Mouse (Mus musculus): Measurements from ENCODE around the gene Tspan9.

The Tspan9 gene

DNA sequence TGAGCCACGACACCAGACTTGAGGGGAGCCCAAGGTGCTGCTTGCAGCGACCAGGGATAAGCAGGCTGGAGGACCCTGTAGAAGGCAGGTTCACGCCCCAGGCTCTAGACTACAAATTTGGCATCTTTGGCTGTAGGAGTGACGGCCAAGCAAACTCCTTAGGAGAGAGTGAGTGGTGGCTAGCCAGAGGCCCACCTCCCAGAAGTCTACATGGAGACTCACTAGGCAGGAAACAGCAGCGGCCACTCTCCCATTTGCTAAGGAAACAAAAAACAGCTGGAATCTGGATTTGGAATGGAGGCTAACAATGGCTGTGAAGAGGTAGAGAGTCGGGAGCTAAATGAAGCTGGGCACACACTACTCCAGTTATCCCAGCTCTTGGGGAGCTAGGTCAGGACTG, 104.8 kb downstream of the Tspan9 start:
- DNase-seq (ENCODE audit: low read depth, low spot score), result no peak

DNA sequence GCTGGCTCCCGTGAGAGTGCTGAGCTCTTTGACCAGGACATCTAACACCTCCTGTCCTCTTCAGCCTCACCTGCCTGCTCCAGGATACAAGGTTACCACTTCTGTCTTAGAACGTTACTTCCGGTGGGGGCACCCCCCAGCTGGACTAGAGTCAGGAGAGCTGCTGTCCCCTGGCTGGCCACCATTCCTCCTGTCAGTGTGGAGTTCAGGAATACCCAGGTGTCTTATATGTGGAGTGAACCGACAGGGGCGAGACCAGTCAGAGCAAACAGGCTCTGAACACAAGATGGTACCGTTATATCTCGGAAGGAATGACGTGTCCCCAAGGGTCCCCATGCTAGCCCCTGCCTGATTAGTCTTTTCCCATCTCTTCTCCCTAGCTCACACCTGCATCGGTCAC, 106.8 kb downstream of the Tspan9 start:
- no peak for DNase-seq (ENCODE audit: low read depth, low spot score)

DNA sequence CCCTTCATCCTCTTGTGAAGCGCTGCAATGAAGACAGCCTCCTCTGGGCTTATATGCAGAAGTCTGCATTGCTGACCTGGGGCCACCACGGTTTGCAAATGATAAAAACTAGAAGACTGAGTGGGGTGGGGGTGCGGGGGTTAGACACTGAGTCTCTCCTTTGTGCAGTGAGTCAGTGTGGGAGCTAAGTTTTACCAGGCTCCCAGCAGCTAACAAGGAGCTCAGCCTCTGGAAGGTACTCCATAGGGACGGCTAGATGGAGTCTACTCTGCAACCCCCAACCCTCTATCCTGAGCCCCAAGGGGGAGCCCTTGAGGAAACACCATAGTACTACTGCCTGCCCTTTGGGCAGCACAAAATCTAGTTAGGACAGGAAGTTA, 107.5 kb downstream of the Tspan9 start:
- DNase-seq (ENCODE audit: low read depth, low spot score), result no peak

DNA sequence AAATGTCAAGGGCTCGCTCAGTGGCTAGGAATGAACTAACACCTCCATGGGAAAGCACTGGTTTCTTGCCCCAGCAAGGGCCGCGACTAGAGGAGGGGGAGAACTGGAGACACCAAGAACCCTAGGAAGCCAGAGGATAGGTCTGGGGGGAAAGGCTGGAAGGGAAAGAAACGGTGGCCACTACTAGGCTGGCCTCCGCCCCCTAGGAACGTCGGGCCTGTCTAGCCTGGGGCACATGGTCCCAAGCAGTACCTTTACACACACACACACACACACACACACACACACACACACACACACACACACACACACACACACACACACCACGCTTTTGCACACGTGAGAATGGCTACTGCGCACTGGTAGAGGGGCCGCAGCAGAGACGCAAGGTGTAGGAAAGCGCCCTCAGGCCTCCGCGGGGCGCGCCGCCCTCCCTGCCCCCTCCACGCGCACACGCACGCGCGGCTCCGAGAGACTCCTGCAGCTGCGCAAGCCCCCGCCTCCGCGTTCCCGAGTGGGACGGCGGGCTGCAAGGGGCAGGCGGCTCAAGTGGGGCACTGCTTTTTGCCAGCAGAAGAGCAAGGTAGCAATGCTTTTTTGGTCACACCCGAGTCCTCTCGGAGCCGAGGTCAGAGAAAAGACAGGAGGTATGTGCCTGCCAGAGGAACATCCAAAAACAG, 108.0 kb downstream of the Tspan9 start:
- no peak for DNase-seq (ENCODE audit: low read depth, low spot score)

DNA sequence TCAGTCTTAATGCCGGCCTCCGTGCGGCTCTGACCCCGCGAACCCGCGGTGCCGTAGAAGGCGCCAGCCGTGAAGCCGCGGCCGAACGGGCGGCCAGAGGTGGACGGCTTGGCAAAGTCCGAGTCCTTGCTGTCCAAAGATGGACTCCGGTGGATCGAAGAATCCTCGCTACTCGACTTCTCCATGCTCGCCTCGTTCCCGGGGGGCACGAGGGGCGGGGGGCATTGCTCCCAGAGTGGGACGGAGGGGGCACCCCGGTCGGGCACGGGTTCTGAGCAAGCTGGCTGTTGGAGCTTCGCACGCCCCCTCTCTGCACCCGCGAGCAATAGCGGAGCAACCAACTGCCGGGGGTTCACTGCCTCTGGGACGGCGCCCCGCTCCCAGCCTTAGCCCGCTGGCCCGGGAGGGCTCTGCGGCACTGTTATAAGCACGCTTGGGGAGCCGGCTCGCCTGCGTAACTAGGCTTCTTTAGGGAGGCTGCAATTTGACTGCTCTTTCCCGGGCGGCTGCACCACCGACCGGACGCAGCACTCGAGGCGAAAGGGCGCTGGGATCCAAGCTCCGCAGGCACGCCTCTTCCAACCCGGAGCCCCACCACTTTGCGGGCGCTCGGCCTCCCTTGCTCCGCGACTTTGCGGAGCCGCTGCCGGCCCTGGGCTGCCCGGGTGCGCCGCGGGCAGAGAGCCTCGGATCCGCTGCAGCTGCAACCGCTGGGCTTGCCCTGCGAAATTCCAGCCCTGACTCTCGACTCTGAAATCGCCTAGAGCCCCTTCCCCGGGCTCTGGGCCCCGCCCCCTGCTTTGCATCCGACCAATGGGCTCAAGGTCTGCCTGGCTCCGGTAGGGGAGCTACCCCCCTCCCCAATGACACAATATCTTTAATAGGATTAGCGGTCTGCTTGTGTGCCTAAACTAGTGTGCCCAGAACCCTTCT, 108.8 kb downstream of the Tspan9 start:
- DNase-seq (ENCODE audit: low read depth, low spot score), result peak; percentile 91

DNA sequence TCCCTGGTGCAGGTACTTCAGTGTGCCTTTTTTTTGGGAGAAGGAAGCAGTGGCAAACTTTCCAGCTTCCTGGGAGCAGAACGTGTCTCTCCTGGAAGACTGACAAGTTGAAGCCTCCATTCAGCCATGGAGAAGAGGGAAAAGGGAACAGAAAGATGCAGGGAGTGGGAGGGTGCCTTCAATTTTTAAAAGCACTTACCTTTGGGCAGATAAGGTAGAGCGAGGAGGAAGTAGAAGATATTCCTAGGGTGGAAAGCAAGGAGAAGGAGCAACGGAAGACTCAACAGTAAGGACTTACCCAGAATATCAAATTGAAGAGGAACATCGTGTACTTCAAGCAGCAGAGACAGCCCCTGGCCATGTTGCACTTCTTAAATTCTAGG, 109.5 kb downstream of the Tspan9 start:
- DNase-seq (ENCODE audit: low read depth, low spot score), result no peak

DNA sequence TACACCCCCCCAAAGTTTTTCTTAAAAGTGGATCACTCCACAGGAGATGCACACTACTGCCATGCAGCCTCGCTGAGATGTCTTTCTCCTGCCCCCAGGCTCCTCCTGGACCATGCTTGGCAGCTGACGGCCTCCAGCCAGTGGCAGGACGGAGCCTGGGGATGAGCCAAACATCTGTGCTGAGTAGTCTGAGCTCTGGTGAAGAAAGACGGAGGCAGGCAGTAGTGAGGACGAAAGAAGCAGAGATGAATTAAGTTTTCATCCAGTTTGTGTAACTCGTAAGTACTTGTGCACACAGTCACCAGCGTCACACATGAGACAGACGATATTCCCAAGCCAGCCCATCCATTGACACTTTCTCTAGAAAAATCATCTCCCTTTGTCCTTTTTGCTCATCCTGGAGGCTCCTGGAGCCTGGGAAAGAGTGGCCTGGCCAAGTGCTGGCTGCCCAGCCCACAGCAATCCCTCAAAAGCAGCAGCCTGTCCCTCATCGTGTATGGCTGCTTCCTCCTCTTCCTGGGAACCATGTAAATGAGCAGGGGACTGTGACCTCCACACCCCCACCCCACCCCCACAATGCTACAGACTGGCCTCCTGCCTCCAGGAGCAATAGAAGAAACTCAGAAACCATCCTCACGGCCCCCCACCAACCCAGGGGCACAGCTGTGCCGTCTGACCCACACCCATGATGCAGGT, 110.1 kb downstream of the Tspan9 start:
- DNase-seq (ENCODE audit: low read depth, low spot score), result no peak

DNA sequence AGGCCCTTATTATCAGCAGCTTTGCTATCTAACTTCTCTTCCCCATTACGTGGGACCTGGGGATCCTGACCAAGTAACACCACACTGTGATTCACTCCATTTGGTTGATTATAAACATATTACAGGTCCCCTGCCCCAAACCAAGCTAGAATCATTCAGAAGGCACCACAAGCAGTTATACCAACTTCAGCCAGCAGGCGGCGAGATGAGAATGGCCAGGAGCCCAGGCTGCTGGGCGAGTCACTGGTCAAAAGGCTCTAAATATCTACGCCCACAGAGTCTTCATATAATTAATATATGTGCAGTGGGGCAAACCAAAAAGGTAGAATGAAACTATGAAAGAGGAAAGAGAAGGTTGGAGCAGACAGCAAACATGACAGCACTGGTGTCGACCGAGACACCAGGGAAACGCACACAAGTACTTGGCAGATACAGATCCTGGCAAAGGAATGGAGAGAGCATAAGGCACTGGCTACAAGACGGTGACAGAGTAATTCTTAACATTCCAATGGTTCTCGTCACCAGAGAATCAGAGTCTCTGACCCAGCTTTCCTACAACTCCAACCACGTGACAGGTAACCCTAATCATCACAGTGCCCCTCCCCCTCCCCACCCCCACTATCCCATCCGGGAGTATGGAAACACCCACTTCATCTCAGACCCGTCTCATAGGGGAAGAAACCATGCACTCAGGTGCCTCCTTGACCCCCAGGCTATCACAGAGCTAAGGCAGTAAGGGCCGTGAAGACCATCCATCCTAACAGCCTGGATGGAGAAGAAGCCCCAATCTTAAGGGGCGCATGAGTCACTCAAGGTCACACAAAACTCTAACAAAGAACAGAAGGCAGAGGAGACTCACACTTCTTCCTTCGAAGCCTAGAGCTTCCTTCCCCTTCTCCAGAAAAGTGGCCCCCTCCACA, 110.9 kb downstream of the Tspan9 start:
- peak; percentile 80 for DNase-seq (ENCODE audit: low read depth, low spot score)

DNA sequence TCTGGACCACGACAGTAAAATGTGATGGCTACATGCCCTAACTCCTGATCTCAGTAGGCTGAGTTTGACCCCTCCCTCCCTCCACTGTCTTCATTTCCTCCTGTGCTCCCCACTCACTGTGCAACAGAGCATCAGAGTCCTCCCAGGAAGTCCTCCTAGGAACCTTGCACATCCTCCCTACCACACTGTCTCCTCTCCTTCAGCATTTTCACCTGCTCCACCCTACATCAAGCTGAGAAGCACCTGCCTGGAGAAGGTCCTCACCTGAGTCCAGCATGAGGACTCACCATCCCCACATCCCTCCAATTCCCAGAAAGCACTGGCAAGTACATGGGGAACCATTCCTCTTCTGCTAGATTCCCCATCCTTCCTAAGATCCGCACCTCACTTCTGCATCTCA, 111.8 kb downstream of the Tspan9 start:
- DNase-seq (ENCODE audit: low read depth, low spot score), result no peak

DNA sequence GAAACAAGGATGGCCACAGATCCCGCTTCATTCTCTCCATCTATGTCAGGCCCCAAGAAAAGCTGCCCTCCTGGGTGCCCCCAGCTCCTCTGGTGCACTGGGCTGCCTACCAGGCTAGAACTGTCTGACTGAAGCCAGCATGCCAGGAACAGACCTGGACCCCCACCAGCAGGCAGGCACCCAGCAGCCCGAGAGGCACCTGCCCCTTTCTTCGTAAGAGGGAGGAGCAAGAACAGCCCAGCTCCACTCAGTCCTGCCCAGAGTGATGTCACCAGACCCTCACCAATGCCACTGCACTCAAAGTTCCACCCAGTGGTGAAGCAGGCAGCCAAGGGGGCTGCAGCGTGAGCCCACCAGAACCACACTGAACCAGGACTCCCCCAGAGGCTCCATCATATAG, 112.3 kb downstream of the Tspan9 start:
- no peak for DNase-seq (ENCODE audit: low read depth, low spot score)

DNA sequence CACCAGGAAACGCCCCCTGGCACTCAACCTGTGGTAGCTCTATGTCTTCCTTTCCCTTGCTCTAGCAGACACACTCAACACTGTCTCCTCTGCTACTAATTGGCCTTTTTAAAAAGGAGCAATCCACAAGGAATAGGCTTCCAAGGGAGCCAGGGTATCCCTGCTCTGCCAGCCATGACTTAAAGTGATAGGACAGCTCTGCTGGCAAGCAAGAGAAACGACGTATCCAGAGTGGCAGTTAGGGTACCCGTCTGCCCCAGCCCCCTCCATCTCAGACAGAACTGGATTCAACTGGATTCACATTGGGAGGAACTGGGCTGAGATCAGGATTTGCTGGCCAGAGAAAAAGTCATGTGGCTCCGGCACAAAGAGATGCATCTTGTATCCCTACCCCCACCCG, 112.9 kb downstream of the Tspan9 start:
- DNase-seq (ENCODE audit: low read depth, low spot score), result no peak

DNA sequence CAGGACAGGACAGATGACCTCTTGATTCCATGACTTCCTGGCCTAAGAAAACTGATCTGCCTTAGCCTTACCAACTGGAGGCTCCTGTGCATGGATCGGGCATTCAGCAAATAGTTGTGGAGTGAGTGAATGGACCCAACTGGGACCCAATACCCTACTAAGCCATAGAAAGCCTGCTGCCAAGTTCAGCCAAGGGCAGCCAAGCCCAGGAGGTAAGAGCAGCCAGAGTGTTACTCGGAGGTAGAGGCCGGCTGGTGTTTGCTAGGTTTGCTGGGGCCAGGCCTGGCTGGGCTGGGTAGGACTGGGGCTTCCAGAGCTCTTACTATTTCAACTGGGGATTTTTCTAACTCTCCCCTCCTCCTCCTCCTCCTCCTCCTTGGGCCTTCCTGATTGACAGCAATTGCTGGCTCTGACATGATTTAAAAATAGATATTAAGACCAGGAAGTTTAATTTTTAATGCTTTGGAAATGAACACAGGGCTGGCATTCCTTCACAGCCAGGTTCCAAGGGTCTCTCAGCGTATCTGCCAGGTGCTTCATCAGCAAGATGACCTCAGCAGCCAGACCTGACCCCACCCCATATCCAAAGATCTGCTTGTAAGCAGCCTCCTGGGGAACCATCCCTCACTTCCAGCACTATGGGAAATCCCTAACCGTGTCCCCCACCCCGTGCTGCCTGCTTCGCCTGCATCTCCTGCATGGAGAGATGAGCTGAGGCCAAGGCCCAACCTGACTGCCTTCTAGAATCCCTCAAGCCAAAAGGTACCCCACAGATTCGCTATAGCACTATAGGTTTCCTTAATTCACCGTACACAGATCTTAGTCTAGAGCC, 113.7 kb downstream of the Tspan9 start:
- DNase-seq (ENCODE audit: low read depth, low spot score), result no peak

DNA sequence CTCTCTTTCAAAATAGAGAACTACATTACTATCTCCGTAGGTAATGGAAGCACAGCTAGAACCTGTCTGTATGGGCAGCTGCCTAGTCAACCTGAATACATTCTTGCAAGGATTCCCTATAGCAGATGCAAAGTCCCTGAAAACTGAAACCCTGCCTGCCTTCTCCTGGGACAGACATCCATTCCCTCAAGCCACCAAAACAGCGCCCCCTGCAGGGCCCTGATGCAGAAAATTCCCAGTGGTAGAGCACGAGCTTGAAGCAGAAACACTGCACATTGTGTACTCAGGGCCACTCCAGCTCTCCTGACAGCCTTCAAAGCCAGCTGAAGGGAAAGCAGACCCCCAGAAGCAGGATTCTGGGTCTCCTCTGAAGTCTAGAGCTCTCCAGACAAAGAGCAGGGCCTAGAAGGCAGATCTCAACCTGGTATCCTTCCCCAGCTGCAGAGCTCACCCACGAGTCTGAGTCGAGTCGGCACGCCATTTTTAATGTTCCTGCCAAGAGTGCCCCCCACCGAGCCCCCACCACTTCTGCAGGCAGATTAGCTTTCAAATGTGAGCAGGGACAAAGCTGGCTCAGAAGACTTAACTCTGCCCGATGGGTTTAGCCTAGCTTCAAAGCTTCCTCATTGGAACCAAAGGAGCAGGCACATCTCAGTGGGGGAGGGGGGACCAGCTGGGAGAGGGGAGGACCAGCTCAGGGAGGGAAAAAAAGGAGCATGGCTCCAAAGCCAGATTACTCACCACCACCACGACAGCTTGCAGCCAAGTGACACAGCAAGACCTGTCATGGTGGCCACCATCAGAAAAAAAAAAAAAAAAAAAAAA, 115.1 kb downstream of the Tspan9 start:
- peak; percentile 71 for DNase-seq (ENCODE audit: low read depth, low spot score)

DNA sequence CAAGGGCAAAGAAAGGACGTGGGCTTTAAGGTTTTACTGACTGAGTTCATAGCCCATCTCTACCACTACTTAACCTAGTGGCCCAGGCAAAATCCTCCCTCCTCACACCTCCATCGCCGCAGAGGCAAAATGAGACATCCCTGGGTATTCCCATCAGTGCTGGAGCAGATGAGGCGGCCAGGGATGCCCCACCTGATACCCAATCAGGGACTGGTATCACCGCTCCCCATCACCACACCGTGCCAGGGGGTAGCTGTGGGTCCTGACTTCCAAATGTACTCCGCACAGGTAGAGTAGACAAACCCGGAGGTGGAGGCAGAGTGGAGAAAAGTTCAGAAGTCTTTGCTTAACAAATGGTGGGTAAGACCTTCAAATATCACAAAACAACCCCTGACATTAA, 117.4 kb downstream of the Tspan9 start:
- DNase-seq (ENCODE audit: low read depth, low spot score), result no peak

DNA sequence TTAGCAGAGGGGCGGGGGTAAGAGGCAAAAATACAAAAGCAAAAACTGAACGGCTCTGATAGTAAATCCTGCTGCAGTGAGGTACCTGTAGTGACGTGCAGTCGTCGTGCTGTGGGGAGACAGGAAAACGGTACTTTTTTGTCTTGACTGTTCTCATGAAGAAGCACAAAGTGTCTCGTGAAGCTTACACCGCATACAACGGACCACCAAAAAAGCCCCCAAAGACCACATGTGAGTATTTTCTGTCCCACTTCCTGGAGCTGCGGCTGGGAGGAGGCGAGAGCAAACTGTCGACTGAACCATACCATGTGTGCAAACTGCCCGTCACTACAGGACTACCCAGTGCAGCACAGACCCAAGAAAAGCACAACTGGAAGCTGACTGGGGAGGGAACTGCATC, 117.8 kb downstream of the Tspan9 start:
- DNase-seq (ENCODE audit: low read depth, low spot score), result no peak

DNA sequence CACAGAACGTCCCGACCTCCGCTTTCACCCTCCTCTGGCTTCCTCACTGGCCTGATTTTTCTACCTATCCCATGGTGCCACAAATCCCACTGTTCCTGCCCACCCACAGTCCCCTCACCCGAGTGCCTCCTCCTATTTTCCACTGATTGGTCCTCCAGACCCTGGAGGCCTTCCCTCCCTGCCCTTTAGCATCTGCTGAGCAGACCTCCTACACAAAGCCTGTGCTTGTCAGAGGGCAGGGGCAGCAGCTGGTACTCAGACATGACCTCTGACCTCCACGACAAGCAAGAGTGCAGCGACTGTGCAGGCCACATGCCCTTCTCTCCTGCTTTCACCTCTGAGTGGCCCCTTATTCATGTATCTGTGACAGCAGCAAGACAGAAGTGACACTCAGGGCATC, 121.2 kb downstream of the Tspan9 start:
- DNase-seq (ENCODE audit: low read depth, low spot score), result peak; percentile 88

DNA sequence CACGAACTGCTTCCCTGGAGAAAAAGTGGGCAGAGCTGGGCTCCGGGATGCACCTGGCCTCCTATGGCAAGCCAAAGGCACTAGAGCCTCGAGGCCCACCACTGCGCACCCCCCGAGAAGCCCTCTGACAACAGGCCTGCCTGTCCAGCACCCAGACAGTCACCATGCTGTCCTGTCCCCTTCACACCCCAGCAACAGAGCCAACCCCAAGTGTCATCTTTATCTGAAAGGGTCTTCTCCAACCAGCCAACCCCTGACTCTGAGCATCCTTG, 121.5 kb downstream of the Tspan9 start:
- DNase-seq (ENCODE audit: low read depth, low spot score), result no peak

DNA sequence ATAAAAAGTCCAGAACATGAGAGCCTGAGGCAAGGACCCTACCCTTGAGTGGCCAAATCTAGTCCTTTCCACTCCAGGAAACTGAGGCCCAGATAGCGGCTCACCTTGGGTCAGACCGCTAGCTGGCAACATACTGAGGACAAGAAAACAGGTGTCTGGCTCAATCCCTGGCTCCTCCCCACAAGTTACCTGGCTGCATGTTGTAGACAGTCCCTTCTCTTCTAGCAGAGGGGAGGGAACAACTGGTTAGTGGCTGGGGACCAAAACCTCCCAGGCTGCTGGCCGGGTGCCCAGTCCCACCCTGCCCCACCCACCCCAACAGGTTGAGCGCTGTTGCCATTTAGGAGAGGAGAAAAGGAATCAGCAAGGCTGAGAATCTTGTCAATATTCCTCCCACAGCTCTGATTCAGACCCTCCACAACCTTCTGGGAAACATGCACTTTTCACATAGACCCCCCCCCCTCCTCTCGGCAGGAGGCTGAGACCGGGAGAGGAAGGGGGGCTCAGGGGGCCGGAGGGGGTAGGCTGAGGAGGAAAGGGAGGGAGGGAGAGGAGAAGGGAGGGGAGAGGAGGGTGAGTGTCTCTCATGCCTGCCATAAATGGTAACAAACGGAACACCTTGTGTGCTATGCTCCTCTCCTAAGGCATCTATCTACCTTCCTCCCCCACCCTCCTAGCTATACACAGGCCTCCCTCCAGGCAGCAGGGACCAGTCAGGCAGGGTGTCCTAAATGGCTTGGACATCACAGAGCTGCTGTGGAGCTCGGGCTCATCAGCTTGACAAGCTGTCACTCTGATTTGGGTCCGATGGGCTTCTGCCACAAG, 122.1 kb downstream of the Tspan9 start:
- DNase-seq (ENCODE audit: low read depth, low spot score), result no peak

DNA sequence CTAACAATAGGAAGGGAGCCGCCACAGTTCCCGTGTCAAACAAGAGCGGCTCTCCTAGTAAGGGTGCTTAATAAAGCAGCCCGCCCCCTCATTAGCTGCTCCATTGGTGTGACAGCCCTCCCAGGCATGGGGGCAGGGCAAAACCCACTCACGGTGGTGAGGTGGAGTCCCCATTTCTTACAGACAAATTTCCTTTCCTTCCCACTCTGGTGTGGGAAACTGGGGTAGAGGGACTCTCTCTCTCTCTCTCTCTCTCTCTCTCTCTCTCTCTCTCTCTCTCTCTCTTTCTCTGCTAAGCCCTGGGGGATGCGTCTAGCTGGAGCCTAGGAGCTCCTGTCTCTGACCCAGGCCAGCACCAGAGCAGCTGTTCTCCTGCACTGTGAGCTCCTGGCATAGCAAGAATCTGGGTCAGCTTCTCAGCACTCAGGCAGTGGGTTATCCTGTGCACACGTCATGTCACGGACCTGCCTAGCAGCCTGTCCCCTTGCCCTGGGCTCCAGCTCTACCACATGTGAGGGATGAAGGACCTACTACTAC, 122.8 kb downstream of the Tspan9 start:
- no peak for DNase-seq (ENCODE audit: low read depth, low spot score)
